Mouse (Mus musculus) neural tube, postnatal 0 days (tissue): Measurements from ENCODE around the gene Satb2. TPM values are rescaled to one million over a fixed set of nuclear protein-coding genes. Genes with fewer than 3 reads are reported as not detected.

Source experiments
- microRNA-seq: library from miRNA; unstranded; fragments of <30 nt; microRNA quantifications from one replicate; pipeline ENCODE4, GENCODE M21; 2016
- polyA plus RNA-seq: library from polyadenylated mRNA; unstranded; fragments of >200 nt; fragmentation: Nextera tagmentation; extraction: Ambion mirVana; gene quantifications from 2 replicates; pipeline ENCODE4 v1.2.1, GENCODE M21; 2015

The Satb2 gene
- polyA plus RNA-seq, result 1.3 and 1.6 TPM in 2 replicates

GRCm38 (mm10) chr1:56978151-56978700 is at the start of gene Satb2:
TSS of gene Satb2 (minus strand) at chr1:56978650.

Small RNA genes lying within 50 kb of the gene (microRNA-seq; reads per million reads assigned to microRNA genes)
- gene Gm23943, result not detected
